Mouse (Mus musculus): ENCODE results near the gene Rpl36a-ps1.

DNA sequence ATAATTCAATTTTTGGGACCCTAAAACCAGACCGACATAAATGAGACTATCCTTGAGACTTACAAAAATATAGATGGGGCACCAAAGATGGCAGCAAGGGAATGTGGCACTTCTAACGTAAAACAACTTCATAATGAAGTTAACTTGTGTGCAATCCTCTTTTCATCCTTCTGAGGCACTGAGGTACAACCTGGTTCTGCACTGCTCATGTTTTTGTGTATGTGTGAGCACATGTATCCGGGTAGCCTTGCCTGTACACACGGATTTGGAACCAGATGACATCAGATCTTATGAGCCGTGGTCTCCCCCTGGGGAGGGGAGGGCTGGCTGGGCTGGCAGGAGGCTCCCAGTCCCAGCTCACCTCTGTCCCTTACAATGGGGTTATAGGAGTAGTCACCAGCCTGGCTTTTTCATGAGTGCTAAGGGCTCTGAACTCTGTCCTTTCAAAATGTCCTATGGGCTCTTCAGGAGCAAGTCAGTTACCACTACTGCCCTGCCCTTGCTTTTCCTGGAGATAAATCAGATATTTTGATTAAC is 37.3 kb upstream of the Rpl36a-ps1 start:
- TF ChIP-seq EP300 (IDR thresholded peaks at IDR 0.05; ENCODE audit: low read length) (no peak), MYC (IDR thresholded peaks at IDR 0.05; ENCODE audit: low read depth, low read length) (no peak), ZMIZ1 (IDR thresholded peaks at IDR 0.05; ENCODE audit: low read depth, low read length) (no peak), CTCF (conservative IDR thresholded peaks at IDR 0.05 in 1 of 2, IDR thresholded peaks at IDR 0.05 in 1 of 2; ENCODE audit: low read depth in 2 of 2, low read length in 2 of 2) (no peak), ZC3H11A (IDR thresholded peaks at IDR 0.05; ENCODE audit: low read depth, low read length) (no peak), ETS1 (conservative IDR thresholded peaks at IDR 0.05; ENCODE audit: low read depth, low read length) (no peak), JUND (conservative IDR thresholded peaks at IDR 0.05; ENCODE audit: low read depth, low read length) (no peak), SIN3A (IDR thresholded peaks at IDR 0.05; ENCODE audit: low read length) (no peak), POLR2A (IDR thresholded peaks at IDR 0.05; ENCODE audit: low read depth, low read length) (no peak), RCOR1 (conservative IDR thresholded peaks at IDR 0.05; ENCODE audit: low read depth, low read length) (no peak), POLR2AphosphoS2 (IDR thresholded peaks at IDR 0.05; ENCODE audit: low read depth, low read length) (no peak), IRF4 (IDR thresholded peaks at IDR 0.05; ENCODE audit: low read depth, low read length) (no peak)

Measured in CH12.LX (cell line).